Mouse (Mus musculus) colon, adult 2 months (tissue): ENCODE measurements around the gene Ctdnep1. TPM values are rescaled to one million over a fixed set of nuclear protein-coding genes. Genes with fewer than 3 reads are reported as not detected.

ENCODE experiments used
- polyA plus RNA-seq: library from polyadenylated mRNA; depleted of rRNA; stranded (reverse); fragments of >200 nt; gene quantifications from 2 replicates; pipeline ENCODE4 v1.2.3, GENCODE M21; 2012; rRNA removed

Ctdnep1 gene
- 100 and 117 TPM in 2 replicates for polyA plus RNA-seq

GRCm38 (mm10) chr11:69981141-69981762, at the start of gene Ctdnep1:
TSS of gene Ctdnep1 (plus strand) at chr11:69981156.

GRCm38 (mm10) chr11:69935137-69935879, 45.6 kb upstream of the Ctdnep1 start, which contains the start of gene Ybx2:
TSS of gene Ybx2 (plus strand) at chr11:69935796.

GRCm38 (mm10) chr11:69948066-69948762, 32.7 kb upstream of the Ctdnep1 start, which contains the start of gene Slc2a4:
TSS of gene Slc2a4 (minus strand) at chr11:69948188.

GRCm38 (mm10) chr11:69964650-69965270, 16.2 kb upstream of the Ctdnep1 start, which contains the start of gene Cldn7:
TSS of gene Cldn7 (plus strand) at chr11:69964779.

GRCm38 (mm10) chr11:69982225-69982624, 1.3 kb downstream of the Ctdnep1 start, which contains the start of gene Elp5:
TSS of gene Elp5 (minus strand) at chr11:69982517.

GRCm38 (mm10) chr11:69990850-69991691, 10.1 kb downstream of the Ctdnep1 start, which contains the start of gene Gabarap:
TSS of gene Gabarap (plus strand) at chr11:69991143.

DNA sequence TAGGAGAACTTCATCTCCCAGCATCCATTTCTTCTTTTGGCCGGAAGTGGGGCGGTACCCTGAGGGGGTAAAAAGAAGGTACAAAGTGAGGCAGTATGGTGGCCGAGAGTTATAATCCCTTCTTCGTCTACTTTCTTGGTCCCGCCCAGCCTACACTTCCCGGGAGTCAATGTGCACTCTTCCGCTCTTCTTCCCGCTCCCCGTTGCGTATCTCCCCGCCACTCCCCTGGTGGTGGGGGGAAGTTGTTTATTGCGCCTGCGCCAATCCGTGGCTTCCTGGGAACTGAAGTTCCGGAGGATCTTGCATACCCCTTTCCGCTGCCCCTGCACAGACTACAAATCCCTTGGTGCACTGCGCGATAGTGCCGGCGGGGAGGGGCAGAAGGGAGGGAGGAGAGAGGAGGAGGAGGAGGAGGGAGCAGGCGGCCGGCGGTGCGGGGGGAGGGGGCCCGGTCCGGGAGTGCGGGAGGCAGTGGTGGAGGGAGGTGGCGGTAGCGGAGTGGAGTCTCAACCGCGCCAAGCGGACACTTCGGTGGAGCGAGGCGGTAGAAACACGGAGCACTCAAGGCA, 14.5 kb downstream of the Ctdnep1 start, which contains the start of gene Phf23:
Gene Phf23 (plus strand): TSS at position 387 of the 570 bp plus-strand sequence.

GRCm38 (mm10) chr11:70000396-70000898, 19.5 kb downstream of the Ctdnep1 start, which contains the start of gene Dvl2:
TSS of gene Dvl2 (plus strand) at chr11:70000595.

DNA sequence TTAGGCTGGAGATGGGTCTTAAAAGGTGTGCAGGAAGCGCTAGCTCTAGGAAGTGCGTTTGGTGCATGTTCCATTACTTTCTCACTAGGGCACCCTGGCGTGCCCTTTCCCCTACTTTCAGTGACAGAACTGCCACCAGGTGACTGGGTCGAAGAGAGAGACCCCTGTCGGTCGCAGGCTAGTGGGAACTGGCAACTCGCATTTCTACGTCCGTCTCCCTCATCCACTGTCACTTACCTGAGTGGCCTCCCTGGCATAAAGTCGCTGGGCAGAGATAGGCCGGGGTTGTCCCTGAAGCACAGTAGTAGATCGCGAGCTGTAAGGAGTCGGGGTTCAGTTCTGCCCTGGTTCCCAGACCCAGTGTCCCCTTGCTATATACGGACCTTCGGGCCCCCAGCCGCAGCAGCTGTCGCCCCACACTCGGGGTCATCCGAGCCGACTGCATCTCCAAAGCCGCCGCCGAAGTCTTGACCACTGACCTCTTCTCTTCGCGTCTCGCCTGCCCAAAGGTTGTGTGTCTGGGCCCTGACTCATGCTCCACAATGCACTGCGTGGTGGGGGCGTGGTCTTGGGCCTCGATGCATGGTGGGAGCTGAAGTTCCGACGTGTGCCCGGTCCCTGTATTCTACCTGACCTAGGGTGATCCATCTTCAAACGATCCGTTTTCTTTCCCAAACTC, 34.1 kb downstream of the Ctdnep1 start, which contains the start of gene Acadvl:
Gene Acadvl (minus strand): TSS at position 532 of the 679 bp plus-strand sequence.

GRCm38 (mm10) chr11:70016669-70017068, 35.7 kb downstream of the Ctdnep1 start, which contains the start of gene Dlg4:
TSS of gene Dlg4 (plus strand) at chr11:70016942.

Other genes with a start within 250 kb of the Ctdnep1 start
- 19.8 and 20.0 TPM in 2 replicates for gene Polr2a, start 222.5 kb upstream of the Ctdnep1 start, polyA plus RNA-seq
- 0.33 TPM in 1 of 2 replicates, not detected in the other for gene Slc35g3, start 219.2 kb upstream of the Ctdnep1 start, polyA plus RNA-seq
- 37.2 and 40.3 TPM in 2 replicates for gene Zbtb4, start 215.2 kb upstream of the Ctdnep1 start, polyA plus RNA-seq
- 5.7 and 8.7 TPM in 2 replicates for gene Chrnb1, start 185.2 kb upstream of the Ctdnep1 start, polyA plus RNA-seq
- 6.4 and 6.9 TPM in 2 replicates for gene Fgf11, start 179.3 kb upstream of the Ctdnep1 start, polyA plus RNA-seq
- 45.7 and 55.0 TPM in 2 replicates for gene Tmem102, start 175.5 kb upstream of the Ctdnep1 start, polyA plus RNA-seq
- gene Gm39566, start 165.9 kb upstream of the Ctdnep1 start, polyA plus RNA-seq: not detected in 2 replicates
- not detected in 2 replicates for gene Spem2, start 162.7 kb upstream of the Ctdnep1 start, polyA plus RNA-seq
- 0.22 TPM in 1 of 2 replicates, not detected in the other for gene Spem1, start 159.0 kb upstream of the Ctdnep1 start, polyA plus RNA-seq
- gene Nlgn2, start 143.4 kb upstream of the Ctdnep1 start, polyA plus RNA-seq: 19.8 and 19.9 TPM in 2 replicates
- gene Tmem256, start 142.6 kb upstream of the Ctdnep1 start, polyA plus RNA-seq: 153 and 198 TPM in 2 replicates
- gene Plscr3, start 134.8 kb upstream of the Ctdnep1 start, polyA plus RNA-seq: 55.2 and 58.3 TPM in 2 replicates
- 55.1 and 60.4 TPM in 2 replicates for gene Tnk1, start 122.4 kb upstream of the Ctdnep1 start, polyA plus RNA-seq
- not detected in 2 replicates for gene Tmem95, start 103.1 kb upstream of the Ctdnep1 start, polyA plus RNA-seq
- 4.0 and 4.9 TPM in 2 replicates for gene Kctd11, start 99.8 kb upstream of the Ctdnep1 start, polyA plus RNA-seq
- 6.5 and 6.7 TPM in 2 replicates for gene Acap1, start 85.6 kb upstream of the Ctdnep1 start, polyA plus RNA-seq
- gene 2810408A11Rik, start 80.2 kb upstream of the Ctdnep1 start, polyA plus RNA-seq: 1.0 and 1.6 TPM in 2 replicates
- gene Neurl4, start 80.1 kb upstream of the Ctdnep1 start, polyA plus RNA-seq: 43.3 and 44.8 TPM in 2 replicates
- 75.4 and 99.4 TPM in 2 replicates for gene Gps2, start 67.3 kb upstream of the Ctdnep1 start, polyA plus RNA-seq
- 270 and 293 TPM in 2 replicates for gene Eif5a, start 59.2 kb upstream of the Ctdnep1 start, polyA plus RNA-seq
- gene Ybx2, start 45.4 kb upstream of the Ctdnep1 start, polyA plus RNA-seq: 121 and 125 TPM in 2 replicates
- gene Slc2a4, start 33.0 kb upstream of the Ctdnep1 start, polyA plus RNA-seq: 33.6 and 50.8 TPM in 2 replicates
- 779 and 796 TPM in 2 replicates for gene Cldn7, start 16.4 kb upstream of the Ctdnep1 start, polyA plus RNA-seq
- 38.7 and 48.9 TPM in 2 replicates for gene Elp5, start 1.4 kb downstream of the Ctdnep1 start, polyA plus RNA-seq
- gene Gabarap, start 10.0 kb downstream of the Ctdnep1 start, polyA plus RNA-seq: 207 and 284 TPM in 2 replicates
- 12.3 and 13.5 TPM in 2 replicates for gene Phf23, start 14.6 kb downstream of the Ctdnep1 start, polyA plus RNA-seq
- gene Dvl2, start 19.4 kb downstream of the Ctdnep1 start, polyA plus RNA-seq: 12.1 TPM in 2 replicates
- 106 and 112 TPM in 2 replicates for gene Acadvl, start 34.3 kb downstream of the Ctdnep1 start, polyA plus RNA-seq
- gene Dlg4, start 35.8 kb downstream of the Ctdnep1 start, polyA plus RNA-seq: 12.2 and 16.0 TPM in 2 replicates
- gene Asgr1, start 72.9 kb downstream of the Ctdnep1 start, polyA plus RNA-seq: 0.22 and 0.60 TPM in 2 replicates
- gene Asgr2, start 111.5 kb downstream of the Ctdnep1 start, polyA plus RNA-seq: 0.52 TPM in 2 replicates
- gene Mgl2, start 149.2 kb downstream of the Ctdnep1 start, polyA plus RNA-seq: 2.6 and 4.0 TPM in 2 replicates
- gene Clec10a, start 175.0 kb downstream of the Ctdnep1 start, polyA plus RNA-seq: 1.3 and 3.6 TPM in 2 replicates
- 19.0 and 22.8 TPM in 2 replicates for gene Slc16a11, start 231.6 kb downstream of the Ctdnep1 start, polyA plus RNA-seq
- 7.2 and 11.0 TPM in 2 replicates for gene Slc16a13, start 239.9 kb downstream of the Ctdnep1 start, polyA plus RNA-seq
- 2.0 and 2.7 TPM in 2 replicates for gene Bcl6b, start 248.6 kb downstream of the Ctdnep1 start, polyA plus RNA-seq